Mouse (Mus musculus): ENCODE results near the gene Olig2. TPM values are rescaled to one million over a fixed set of nuclear protein-coding genes. Genes with fewer than 3 reads are reported as not detected.

Gene Olig2
- polyA plus RNA-seq, 1 experiment from 2014 or later, result not detected

- H3K36me3 ChIP-seq (ENCODE audit: control insufficient read depth, insufficient read depth, low read length), result no peaks in the 10 kb centered on the region
- no peak for ATAC-seq (ENCODE audit: insufficient number of reproducible peaks, insufficient read depth, low FRiP score, low read depth)
- 0 out of 2 replicates have a peak, but pooled peaks cover 5% of the 10 kb centered on the region for H3K9me3 ChIP-seq (ENCODE audit: control insufficient read depth, low read length)
- peaks cover 100% of the 10 kb centered on the region for H3K27me3 ChIP-seq (ENCODE audit: control insufficient read depth, insufficient read depth, low read length)
- H3K9ac ChIP-seq (ENCODE audit: low read length), result no peak overlapping the region
- WGBS, result under 1% methylated on average over 25 of the region's 25 CpGs
- peak overlapping the region in 1 of 2 experiments; percentile 11; a peak in 2 of 4 replicates for H3K4me3 ChIP-seq (ENCODE audit: control insufficient read depth in 1 of 2, insufficient read depth in 1 of 2, low read depth in 1 of 2, low read length in 2 of 2)
- H3K27ac ChIP-seq (replicated peaks in 1 of 2; ENCODE audit: control insufficient read depth in 1 of 2, insufficient read depth in 1 of 2, low read depth in 2 of 2, low read length in 2 of 2), result no peak overlapping the region
- H3K4me2 ChIP-seq (ENCODE audit: low read length), result peak overlapping the region; percentile 34
- H3K4me1 ChIP-seq (ENCODE audit: control insufficient read depth in 2 of 2, insufficient read depth in 2 of 2, low read length in 2 of 2), result peaks cover 5 to 29% of the 10 kb centered on the region in 2 experiments; a peak in 3 of 4 replicates
These were observed 3.0 kb upstream of the Olig2 start for GRCm38 (mm10) chr16:91222171-91222642.

- Histone ChIP-seq H3K9ac (ENCODE audit: low read length) (no peak overlapping the region), H3K4me1 (ENCODE audit: control insufficient read depth in 2 of 2, insufficient read depth in 2 of 2, low read length in 2 of 2) (peaks cover 5 to 32% of the 10 kb centered on the region in 2 experiments; a peak in 3 of 4 replicates)
- under 1% methylated on average over 27 of the region's 27 CpGs for WGBS
These were observed 2.5 kb upstream of the Olig2 start for GRCm38 (mm10) chr16:91222643-91223271.

GRCm38 (mm10) chr16:91223327-91224067, 1.8 kb upstream of the Olig2 start:
- Histone ChIP-seq H3K27me3 (ENCODE audit: control insufficient read depth, insufficient read depth, low read length) (peaks cover 100% of the 10 kb centered on the region), H3K36me3 (ENCODE audit: control insufficient read depth, insufficient read depth, low read length) (no peaks in the 10 kb centered on the region), H3K27ac (replicated peaks in 1 of 2; ENCODE audit: control insufficient read depth in 1 of 2, insufficient read depth in 1 of 2, low read depth in 2 of 2, low read length in 2 of 2) (no peak overlapping the region), H3K4me3 (ENCODE audit: control insufficient read depth in 1 of 2, insufficient read depth in 1 of 2, low read depth in 1 of 2, low read length in 2 of 2) (no peak overlapping the region), H3K9ac (ENCODE audit: low read length) (no peak overlapping the region), H3K4me2 (ENCODE audit: low read length) (0 out of 2 replicates have a peak overlapping the region, but pooled peaks have one; percentile 34), H3K9me3 (ENCODE audit: control insufficient read depth, low read length) (no peaks in the 10 kb centered on the region), H3K4me1 (ENCODE audit: control insufficient read depth in 2 of 2, insufficient read depth in 2 of 2, low read length in 2 of 2) (peaks cover 5 to 32% of the 10 kb centered on the region in 2 experiments; a peak in 3 of 4 replicates)
- ATAC-seq (ENCODE audit: insufficient number of reproducible peaks, insufficient read depth, low FRiP score, low read depth), result no peak
- 2% methylated on average over 35 of the region's 35 CpGs for WGBS

More at GRCm38 (mm10) chr16:91222643-91223271, 2.5 kb upstream of the Olig2 start:
- Histone ChIP-seq H3K4me3 (ENCODE audit: control insufficient read depth in 1 of 2, insufficient read depth in 1 of 2, low read depth in 1 of 2, low read length in 2 of 2) (peak overlapping the region in 1 of 2 experiments; percentile 11; a peak in 1 of 4 replicates), H3K27ac (replicated peaks in 1 of 2; ENCODE audit: control insufficient read depth in 1 of 2, insufficient read depth in 1 of 2, low read depth in 2 of 2, low read length in 2 of 2) (no peak overlapping the region), H3K36me3 (ENCODE audit: control insufficient read depth, insufficient read depth, low read length) (no peaks in the 10 kb centered on the region), H3K27me3 (ENCODE audit: control insufficient read depth, insufficient read depth, low read length) (peaks cover 100% of the 10 kb centered on the region), H3K9me3 (ENCODE audit: control insufficient read depth, low read length) (0 out of 2 replicates have a peak, but pooled peaks cover 5% of the 10 kb centered on the region), H3K4me2 (ENCODE audit: low read length) (peak overlapping the region; percentile 34)
- ATAC-seq (ENCODE audit: insufficient number of reproducible peaks, insufficient read depth, low FRiP score, low read depth), result no peak

- Histone ChIP-seq H3K27me3 (ENCODE audit: control insufficient read depth, insufficient read depth, low read length) (peaks cover 100% of the 10 kb centered on the region), H3K4me1 (ENCODE audit: control insufficient read depth in 2 of 2, insufficient read depth in 2 of 2, low read length in 2 of 2) (peaks cover 5 to 32% of the 10 kb centered on the region in 2 experiments; a peak in 3 of 4 replicates), H3K27ac (replicated peaks in 1 of 2; ENCODE audit: control insufficient read depth in 1 of 2, insufficient read depth in 1 of 2, low read depth in 2 of 2, low read length in 2 of 2) (no peak overlapping the region), H3K9me3 (ENCODE audit: control insufficient read depth, low read length) (no peaks in the 10 kb centered on the region), H3K4me3 (ENCODE audit: control insufficient read depth in 1 of 2, insufficient read depth in 1 of 2, low read depth in 1 of 2, low read length in 2 of 2) (no peak overlapping the region), H3K4me2 (ENCODE audit: low read length) (no peak overlapping the region), H3K9ac (ENCODE audit: low read length) (no peak overlapping the region), H3K36me3 (ENCODE audit: control insufficient read depth, insufficient read depth, low read length) (no peaks in the 10 kb centered on the region)
- 10% methylated on average over 10 of the region's 10 CpGs for WGBS
- ATAC-seq (ENCODE audit: insufficient number of reproducible peaks, insufficient read depth, low FRiP score, low read depth), result no peak
These were observed 1.2 kb upstream of the Olig2 start for GRCm38 (mm10) chr16:91224068-91224402.

GRCm38 (mm10) chr16:91224481-91225232, 600 bp upstream of the Olig2 start:
- no peaks in the 10 kb centered on the region for H3K36me3 ChIP-seq (ENCODE audit: control insufficient read depth, insufficient read depth, low read length)
- H3K27ac ChIP-seq (replicated peaks in 1 of 2; ENCODE audit: control insufficient read depth in 1 of 2, insufficient read depth in 1 of 2, low read depth in 2 of 2, low read length in 2 of 2), result no peak overlapping the region
- no peaks in the 10 kb centered on the region for H3K9me3 ChIP-seq (ENCODE audit: control insufficient read depth, low read length)
- peak overlapping the region; percentile 59 for H3K4me2 ChIP-seq (ENCODE audit: low read length)
- no peak for ATAC-seq (ENCODE audit: insufficient number of reproducible peaks, insufficient read depth, low FRiP score, low read depth)
- peaks cover 5 to 32% of the 10 kb centered on the region in 2 experiments; a peak in 3 of 4 replicates for H3K4me1 ChIP-seq (ENCODE audit: control insufficient read depth in 2 of 2, insufficient read depth in 2 of 2, low read length in 2 of 2)
- WGBS, result 1% methylated on average over 26 of the region's 26 CpGs
- no peak overlapping the region for H3K9ac ChIP-seq (ENCODE audit: low read length)
- peaks cover 100% of the 10 kb centered on the region for H3K27me3 ChIP-seq (ENCODE audit: control insufficient read depth, insufficient read depth, low read length)
- H3K4me3 ChIP-seq (ENCODE audit: control insufficient read depth in 1 of 2, insufficient read depth in 1 of 2, low read depth in 1 of 2, low read length in 2 of 2), result peak overlapping the region; percentile 19 to 33

- ATAC-seq (ENCODE audit: insufficient number of reproducible peaks, insufficient read depth, low FRiP score, low read depth), result no peak
These were observed 1.0 kb downstream of the Olig2 start for GRCm38 (mm10) chr16:91226038-91226882.

More at GRCm38 (mm10) chr16:91226038-91226882, 1.0 kb downstream of the Olig2 start:
- under 1% methylated on average over 60 of the region's 60 CpGs for WGBS
- Histone ChIP-seq H3K9ac (ENCODE audit: low read length) (no peak overlapping the region), H3K4me2 (ENCODE audit: low read length) (peak overlapping the region; percentile 29; the same call in 1 of the 2 replicates), H3K4me1 (ENCODE audit: control insufficient read depth in 2 of 2, insufficient read depth in 2 of 2, low read length in 2 of 2) (peaks cover 5 to 26% of the 10 kb centered on the region in 2 experiments; a peak in 3 of 4 replicates), H3K4me3 (ENCODE audit: control insufficient read depth in 1 of 2, insufficient read depth in 1 of 2, low read depth in 1 of 2, low read length in 2 of 2) (peak overlapping the region in 1 of 2 experiments; percentile 17; a peak in 2 of 4 replicates), H3K27me3 (ENCODE audit: control insufficient read depth, insufficient read depth, low read length) (peaks cover 99% of the 10 kb centered on the region), H3K27ac (replicated peaks in 1 of 2; ENCODE audit: control insufficient read depth in 1 of 2, insufficient read depth in 1 of 2, low read depth in 2 of 2, low read length in 2 of 2) (no peak overlapping the region), H3K36me3 (ENCODE audit: control insufficient read depth, insufficient read depth, low read length) (no peaks in the 10 kb centered on the region), H3K9me3 (ENCODE audit: control insufficient read depth, low read length) (no peaks in the 10 kb centered on the region)

All from heart, embryonic 14.5 days (tissue).